Mouse (Mus musculus): ENCODE measurements around the gene Ebf3. TPM values are rescaled to one million over a fixed set of nuclear protein-coding genes. Genes with fewer than 3 reads are reported as not detected.

The Ebf3 gene
- polyA plus RNA-seq, 1 experiment from 2014 or later: 27.7 TPM

DNA sequence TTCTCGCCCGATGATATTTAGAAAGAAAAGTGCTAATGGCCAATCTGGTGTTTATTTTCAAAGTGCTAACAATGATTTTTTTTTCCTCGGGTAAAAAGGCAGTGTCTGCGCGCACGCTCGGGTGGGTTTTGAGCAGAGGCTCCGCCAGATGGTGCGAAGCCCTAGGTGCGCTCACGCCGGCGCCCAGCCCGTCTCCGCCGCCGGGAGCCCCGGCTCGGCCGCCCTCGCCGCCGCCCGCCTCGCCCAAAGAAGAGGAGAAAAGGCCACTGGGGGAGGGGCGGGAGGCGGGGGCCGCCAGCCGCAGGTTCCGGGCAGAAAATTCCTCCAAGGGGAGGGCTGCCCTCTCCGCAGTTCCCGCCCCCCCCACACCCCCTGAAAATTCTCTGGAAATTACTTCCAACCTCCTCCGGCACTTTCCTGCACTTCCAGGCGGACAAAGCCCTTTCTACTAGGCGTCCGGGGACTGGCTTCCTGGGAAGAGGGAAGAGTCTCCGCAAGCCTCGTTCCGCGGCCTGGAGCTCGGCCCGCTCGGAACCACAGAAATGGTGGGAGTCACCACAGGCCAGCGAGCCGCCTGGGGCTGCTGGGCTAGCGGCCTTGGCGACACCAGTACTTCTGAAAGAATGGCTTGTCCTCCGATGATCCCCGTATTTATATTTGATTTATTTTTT is 4.0 kb downstream of the Ebf3 start:
- H3K36me3 ChIP-seq: peaks cover 6% of the 10 kb centered on the region; the same call in 1 of the 2 replicates
- peak overlapping the region; percentile 79 for H3K4me3 ChIP-seq
- under 1% methylated on average over 37 of the region's 49 CpGs for WGBS
- no peaks in the 10 kb centered on the region for H3K9me3 ChIP-seq
- peak overlapping the region; percentile 99 for H3K9ac ChIP-seq
- peak overlapping the region; percentile 98 for H3K27ac ChIP-seq
- peaks cover 56% of the 10 kb centered on the region for H3K4me1 ChIP-seq (replicated peaks)
- no peak for ATAC-seq (ENCODE audit: low FRiP score)
- peak overlapping the region; percentile 77 for H3K4me2 ChIP-seq
- peaks cover 15% of the 10 kb centered on the region; the same call in 1 of the 2 replicates for H3K27me3 ChIP-seq

DNA sequence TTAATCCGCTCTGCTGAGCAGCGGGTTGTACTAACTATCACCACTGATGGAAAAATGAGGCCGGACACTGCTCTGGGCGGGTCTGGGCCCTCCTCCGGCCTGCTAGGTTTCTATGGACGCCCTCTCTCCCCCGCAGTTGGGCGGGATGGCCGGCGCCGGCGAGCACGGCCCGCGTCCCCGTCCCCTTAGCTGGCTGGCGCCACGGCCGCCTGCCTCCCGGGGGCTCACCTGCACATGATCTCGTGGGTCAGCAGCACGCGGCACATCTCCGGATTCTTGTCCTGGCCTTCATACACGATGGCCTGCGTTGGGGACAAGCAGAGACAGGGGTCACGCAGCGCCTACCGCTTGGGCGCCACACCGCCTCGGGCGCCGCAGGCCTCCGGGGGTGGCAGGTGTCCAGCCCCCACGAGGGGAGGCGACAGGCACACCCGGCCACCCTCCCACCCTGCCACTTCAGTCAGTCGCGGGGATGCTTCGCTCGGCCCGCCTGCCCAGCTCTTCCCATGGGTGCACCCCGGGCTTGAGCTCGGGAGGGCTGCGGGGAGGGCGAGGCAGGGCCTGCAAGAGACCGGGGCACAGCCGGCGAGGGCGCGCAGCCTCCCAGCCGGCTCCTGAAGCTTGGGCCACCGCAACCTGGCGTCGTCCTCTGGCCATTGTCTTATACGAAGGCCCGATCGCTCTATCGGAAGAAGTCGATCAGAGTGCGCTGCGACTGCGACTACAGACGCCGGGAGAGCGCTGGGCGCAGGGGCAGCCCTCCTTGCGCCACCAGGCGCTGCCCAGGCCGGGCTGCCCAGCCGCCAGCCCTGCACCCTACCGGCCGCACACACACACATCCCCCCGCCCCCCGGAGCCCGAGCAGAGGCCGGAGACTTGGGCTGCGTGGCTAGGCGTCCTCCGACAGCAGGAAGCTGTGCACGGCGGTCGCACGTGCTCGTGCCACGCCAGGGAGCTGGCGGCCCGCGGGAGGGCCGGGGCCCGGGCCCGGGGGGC is 4.9 kb downstream of the Ebf3 start:
- WGBS: under 1% methylated on average over 87 of the region's 93 CpGs
- peaks cover 6% of the 10 kb centered on the region; the same call in 1 of the 2 replicates for H3K36me3 ChIP-seq
- 0 out of 2 replicates have a peak, but pooled peaks have one; percentile 22 for ATAC-seq (ENCODE audit: low FRiP score)
- peak overlapping the region; percentile 99 for H3K9ac ChIP-seq
- peak overlapping the region; percentile 79 for H3K4me3 ChIP-seq
- peak overlapping the region; percentile 98 for H3K27ac ChIP-seq
- H3K9me3 ChIP-seq: no peaks in the 10 kb centered on the region
- peaks cover 55% of the 10 kb centered on the region for H3K4me1 ChIP-seq (replicated peaks)
- H3K4me2 ChIP-seq: peak overlapping the region; percentile 77
- 0 out of 2 replicates have a peak, but pooled peaks cover 13% of the 10 kb centered on the region for H3K27me3 ChIP-seq

GRCm38 (mm10) chr7:137308061-137309060 is 5.9 kb downstream of the Ebf3 start:
- 17% methylated on average over 19 of the region's 19 CpGs for WGBS
- no peak for ATAC-seq (ENCODE audit: low FRiP score)
- Histone ChIP-seq H3K36me3 (peaks cover 6% of the 10 kb centered on the region; the same call in 1 of the 2 replicates), H3K9me3 (no peaks in the 10 kb centered on the region), H3K4me3 (peak overlapping the region; percentile 79), H3K4me1 (replicated peaks) (peaks cover 60% of the 10 kb centered on the region), H3K27ac (peak overlapping the region; percentile 98), H3K4me2 (peak overlapping the region; percentile 77), H3K9ac (peak overlapping the region; percentile 99), H3K27me3 (0 out of 2 replicates have a peak, but pooled peaks cover 13% of the 10 kb centered on the region)

DNA sequence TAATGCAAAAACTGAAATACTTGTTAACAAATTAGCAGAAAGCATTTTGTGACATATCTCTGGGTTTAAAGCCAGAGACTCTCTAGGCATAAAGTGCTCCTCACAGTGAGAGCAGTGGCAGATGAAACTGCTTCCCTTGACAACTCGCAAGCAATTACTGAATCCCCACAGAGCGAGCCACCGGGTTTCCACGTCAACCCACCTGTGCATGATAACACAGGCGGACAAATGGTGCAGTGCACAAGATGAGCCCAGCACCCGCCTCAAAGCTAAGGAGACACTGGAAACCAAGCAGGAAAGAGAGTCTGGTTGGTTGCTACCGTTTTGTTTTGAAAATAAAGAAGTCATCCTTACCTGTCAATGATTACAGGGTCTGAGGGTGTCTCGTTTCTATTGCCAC is 7.1 kb downstream of the Ebf3 start:
- ATAC-seq (ENCODE audit: low FRiP score): no peak
- peaks cover 59% of the 10 kb centered on the region for H3K4me1 ChIP-seq (replicated peaks)
- H3K4me2 ChIP-seq: peak overlapping the region; percentile 77
- 9% methylated on average over 8 of the region's 8 CpGs for WGBS
- H3K27ac ChIP-seq: peak overlapping the region; percentile 89
- no peaks in the 10 kb centered on the region for H3K9me3 ChIP-seq
- H3K36me3 ChIP-seq: peaks cover 6% of the 10 kb centered on the region; the same call in 1 of the 2 replicates
- peak overlapping the region; percentile 76 for H3K9ac ChIP-seq
- H3K27me3 ChIP-seq: 0 out of 2 replicates have a peak, but pooled peaks cover 13% of the 10 kb centered on the region
- peak overlapping the region; percentile 41 for H3K4me3 ChIP-seq

DNA sequence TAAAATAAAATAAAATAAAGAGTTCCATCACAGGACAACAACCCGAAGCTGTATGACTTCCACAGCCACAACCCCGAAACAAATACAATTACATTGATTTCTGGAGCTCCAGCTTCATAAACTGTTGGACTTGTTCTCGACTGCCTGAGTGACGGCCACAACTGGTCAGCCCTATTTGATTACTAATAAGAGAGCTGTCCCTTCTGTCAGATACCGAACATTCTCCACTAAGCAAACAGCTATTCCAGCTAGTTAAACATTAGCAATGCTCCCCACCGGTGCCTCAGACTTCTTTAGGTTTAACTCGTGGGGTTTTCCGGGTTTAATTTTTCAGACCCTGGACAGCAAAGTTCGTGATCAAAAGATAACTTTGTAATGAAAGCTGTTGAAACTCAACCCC is 8.1 kb downstream of the Ebf3 start:
- no peaks in the 10 kb centered on the region for H3K9me3 ChIP-seq
- peak overlapping the region; percentile 89 for H3K27ac ChIP-seq
- peaks cover 69% of the 10 kb centered on the region for H3K4me1 ChIP-seq (replicated peaks)
- WGBS: 23% methylated on average over 9 of the region's 9 CpGs
- peak overlapping the region; percentile 76 for H3K9ac ChIP-seq
- H3K4me3 ChIP-seq: peak overlapping the region; percentile 41
- H3K36me3 ChIP-seq: peaks cover 6% of the 10 kb centered on the region; the same call in 1 of the 2 replicates
- H3K4me2 ChIP-seq: peak overlapping the region; percentile 77
- ATAC-seq (ENCODE audit: low FRiP score): no peak
- 0 out of 2 replicates have a peak, but pooled peaks cover 13% of the 10 kb centered on the region for H3K27me3 ChIP-seq

GRCm38 (mm10) chr7:137303776-137304171 is 10.5 kb downstream of the Ebf3 start:
- Histone ChIP-seq H3K9ac (peak overlapping the region; percentile 74), H3K27ac (peak overlapping the region; percentile 91), H3K27me3 (0 out of 2 replicates have a peak, but pooled peaks cover 16% of the 10 kb centered on the region), H3K36me3 (no peaks in the 10 kb centered on the region), H3K4me3 (peak overlapping the region; percentile 41), H3K4me1 (replicated peaks) (peaks cover 72% of the 10 kb centered on the region), H3K9me3 (no peaks in the 10 kb centered on the region), H3K4me2 (peak overlapping the region; percentile 77)
- peak; percentile 51; the same call in 1 of the 2 replicates for ATAC-seq (ENCODE audit: low FRiP score)
- 20% methylated on average over 10 of the region's 10 CpGs for WGBS

GRCm38 (mm10) chr7:137302961-137303775 is 11.1 kb downstream of the Ebf3 start:
- 7% methylated on average over 10 of the region's 10 CpGs for WGBS
- Histone ChIP-seq H3K27me3 (0 out of 2 replicates have a peak, but pooled peaks cover 18% of the 10 kb centered on the region), H3K36me3 (no peaks in the 10 kb centered on the region)

GRCm38 (mm10) chr7:137302161-137302560 is 12.1 kb downstream of the Ebf3 start:
- ATAC-seq (ENCODE audit: low FRiP score): no peak
- H3K27ac ChIP-seq: peak overlapping the region; percentile 91
- H3K27me3 ChIP-seq: 0 out of 2 replicates have a peak, but pooled peaks cover 18% of the 10 kb centered on the region
- peak overlapping the region; percentile 74 for H3K9ac ChIP-seq
- H3K36me3 ChIP-seq: no peaks in the 10 kb centered on the region
- H3K4me2 ChIP-seq: peak overlapping the region; percentile 77
- peaks cover 84% of the 10 kb centered on the region for H3K4me1 ChIP-seq (replicated peaks)
- no peaks in the 10 kb centered on the region for H3K9me3 ChIP-seq
- H3K4me3 ChIP-seq: peak overlapping the region; percentile 41
- WGBS: 53% methylated on average over 5 of the region's 5 CpGs

More at GRCm38 (mm10) chr7:137302961-137303775, 11.1 kb downstream of the Ebf3 start:
- Histone ChIP-seq H3K4me1 (replicated peaks) (peaks cover 78% of the 10 kb centered on the region), H3K4me3 (peak overlapping the region; percentile 41), H3K9ac (peak overlapping the region; percentile 74), H3K27ac (peak overlapping the region; percentile 91), H3K9me3 (no peaks in the 10 kb centered on the region), H3K4me2 (peak overlapping the region; percentile 77)
- ATAC-seq (ENCODE audit: low FRiP score): no peak

- H3K4me2 ChIP-seq: peak overlapping the region; percentile 77
- peak overlapping the region; percentile 41 for H3K4me3 ChIP-seq
- no peaks in the 10 kb centered on the region for H3K36me3 ChIP-seq
- H3K4me1 ChIP-seq (replicated peaks): peaks cover 89% of the 10 kb centered on the region
- peak; percentile 60; the same call in 1 of the 2 replicates for ATAC-seq (ENCODE audit: low FRiP score)
- peak overlapping the region; percentile 74 for H3K9ac ChIP-seq
- H3K9me3 ChIP-seq: no peaks in the 10 kb centered on the region
- H3K27me3 ChIP-seq: 0 out of 2 replicates have a peak, but pooled peaks cover 18% of the 10 kb centered on the region
- peak overlapping the region; percentile 91 for H3K27ac ChIP-seq
- WGBS: 24% methylated on average over 15 of the region's 15 CpGs
Measured at GRCm38 (mm10) chr7:137301329-137301751, 12.9 kb downstream of the Ebf3 start.

DNA sequence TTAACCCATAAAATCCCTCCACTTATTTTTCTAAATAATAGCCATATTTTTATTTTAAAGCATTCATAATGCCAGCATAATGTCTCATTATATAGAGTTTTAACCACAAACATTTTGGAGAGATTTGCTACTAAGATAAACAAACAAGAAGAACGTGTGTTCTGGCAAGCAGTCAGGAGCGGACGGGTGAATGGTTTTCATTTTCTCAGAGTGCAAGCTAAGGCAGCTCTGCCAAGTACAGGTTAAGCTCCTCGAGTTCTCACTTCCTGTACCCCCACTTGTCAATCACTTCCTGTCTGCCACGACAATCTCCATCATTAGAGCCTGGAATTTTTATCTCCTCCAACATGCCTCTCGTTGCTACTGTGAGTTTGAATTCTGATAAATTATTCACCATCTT is 13.4 kb downstream of the Ebf3 start:
- no peak for ATAC-seq (ENCODE audit: low FRiP score)
- Histone ChIP-seq H3K9ac (peak overlapping the region; percentile 74), H3K4me3 (peak overlapping the region; percentile 41), H3K27me3 (0 out of 2 replicates have a peak, but pooled peaks cover 18% of the 10 kb centered on the region), H3K9me3 (no peaks in the 10 kb centered on the region), H3K4me1 (replicated peaks) (peaks cover 94% of the 10 kb centered on the region), H3K4me2 (peak overlapping the region; percentile 77), H3K36me3 (no peaks in the 10 kb centered on the region), H3K27ac (peak overlapping the region; percentile 91)
- WGBS: 41% methylated on average over 6 of the region's 6 CpGs
